Mouse (Mus musculus): ENCODE results near the gene Plekhj1. TPM values are rescaled to one million over a fixed set of nuclear protein-coding genes. Genes with fewer than 3 reads are reported as not detected.
"Not testable (repeated sequence)": the region's sequence is repeated elsewhere in the genome, so short reads cannot be mapped to it uniquely, and the experiment has no call there.

Gene Plekhj1
- polyA plus RNA-seq, 1 experiment from 2014 or later = 151 TPM

DNA sequence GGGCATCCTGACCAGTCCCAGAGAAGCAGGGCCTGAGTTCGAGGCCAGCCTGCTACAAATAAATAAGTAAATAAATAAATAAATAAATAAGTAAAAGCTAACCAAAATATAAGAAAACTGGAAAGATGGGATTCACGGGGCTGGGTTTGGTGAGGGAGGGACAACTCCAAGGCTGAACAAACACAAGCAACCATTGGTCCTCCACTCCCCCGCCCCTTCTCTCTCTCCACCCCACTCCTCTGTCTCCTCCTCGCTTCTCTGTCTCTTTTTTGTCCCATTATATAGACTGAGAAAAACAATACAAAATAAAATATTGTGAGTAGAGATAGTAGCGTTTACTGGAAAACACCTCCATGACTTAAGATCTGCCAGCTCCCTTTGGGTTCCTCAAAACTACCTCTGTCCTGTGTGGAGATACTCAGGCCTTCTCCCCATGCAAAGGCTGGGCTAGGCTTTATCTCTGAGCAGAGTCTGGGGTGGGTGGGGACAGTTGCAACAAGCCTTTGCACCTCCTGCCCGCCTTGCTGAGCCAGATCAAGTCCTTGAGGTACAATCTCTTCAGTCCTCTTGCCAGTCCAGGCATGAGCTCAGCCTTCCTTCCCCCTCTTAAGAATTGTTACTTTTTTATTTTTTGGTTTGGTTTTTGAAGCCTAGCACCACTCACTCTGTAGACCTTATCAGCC, 20.3 kb upstream of the Plekhj1 start:
- H3K9me3 ChIP-seq (ENCODE audit: control insufficient read depth, low read length) = no peaks in the 10 kb centered on the region
- ATAC-seq (ENCODE audit: low FRiP score) (no peak), DNase-seq (ENCODE audit: low spot score, missing footprints) (no peak)
- no peaks in the 10 kb centered on the region for H3K36me3 ChIP-seq (ENCODE audit: control insufficient read depth, insufficient read depth, low read length)
- no peak overlapping the region for H3K4me3 ChIP-seq (ENCODE audit: low read depth, low read length)
- no peaks in the 10 kb centered on the region for H3K27me3 ChIP-seq (ENCODE audit: control insufficient read depth, insufficient read depth, low read length)
- H3K4me2 ChIP-seq = no peak overlapping the region
- H3K27ac ChIP-seq (ENCODE audit: low read depth, low read length) = no peak overlapping the region
- no peak overlapping the region for H3K9ac ChIP-seq (ENCODE audit: low read length)
- WGBS = 60% methylated on average over 6 of the region's 6 CpGs
- no peaks in the 10 kb centered on the region for H3K4me1 ChIP-seq (ENCODE audit: control insufficient read depth, insufficient read depth, low read length)

DNA sequence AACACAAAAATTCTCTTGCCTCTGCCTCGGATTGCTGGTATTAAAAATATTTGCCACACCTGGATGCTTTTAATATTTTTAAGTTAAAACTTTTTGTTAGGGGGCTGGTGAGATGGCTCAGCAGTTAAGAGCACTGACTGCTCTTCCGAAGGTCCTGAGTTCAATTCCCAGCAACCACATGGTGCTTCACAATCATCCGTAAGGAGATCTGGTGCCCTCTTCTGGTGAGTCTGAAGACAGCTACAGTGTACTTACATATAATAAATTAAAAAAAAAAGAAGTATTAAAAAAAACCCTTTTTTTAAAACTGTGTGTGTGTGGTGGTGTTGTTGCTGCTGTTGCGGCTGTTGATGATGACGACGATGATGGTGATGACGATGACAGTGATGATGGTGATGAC, 19.5 kb upstream of the Plekhj1 start:
- H3K9ac ChIP-seq (ENCODE audit: low read length); DNase-seq (ENCODE audit: low spot score, missing footprints); H3K27ac ChIP-seq (ENCODE audit: low read depth, low read length); H3K4me1 ChIP-seq (ENCODE audit: control insufficient read depth, insufficient read depth, low read length); H3K9me3 ChIP-seq (ENCODE audit: control insufficient read depth, low read length); H3K36me3 ChIP-seq (ENCODE audit: control insufficient read depth, insufficient read depth, low read length); H3K4me2 ChIP-seq; H3K4me3 ChIP-seq (ENCODE audit: low read depth, low read length); H3K27me3 ChIP-seq (ENCODE audit: control insufficient read depth, insufficient read depth, low read length); ATAC-seq (ENCODE audit: low FRiP score): not testable (repeated sequence)
- WGBS = 83% methylated on average over 7 of the region's 7 CpGs

DNA sequence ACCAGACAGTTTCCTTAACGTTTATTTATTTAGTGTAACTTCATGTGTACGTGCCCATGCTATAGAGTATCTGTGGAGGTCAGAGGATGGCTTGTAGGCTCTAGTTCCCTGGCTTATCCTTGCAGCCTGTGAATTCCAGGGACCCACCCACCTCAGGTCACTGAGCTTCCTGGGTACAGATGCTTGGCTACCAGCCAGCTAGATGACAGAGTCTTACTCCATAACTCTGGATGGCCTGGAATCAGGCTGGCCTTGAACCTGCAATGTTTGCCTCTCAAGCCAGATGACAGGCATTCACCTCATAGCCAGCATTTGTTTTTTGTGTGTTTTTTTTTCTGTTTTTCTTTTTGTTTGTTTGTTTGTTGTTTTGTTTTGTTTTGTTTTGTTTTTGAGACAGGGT, 18.7 kb upstream of the Plekhj1 start:
- no peak for DNase-seq (ENCODE audit: low spot score, missing footprints)
- no peak overlapping the region for H3K9ac ChIP-seq (ENCODE audit: low read length)
- H3K9me3 ChIP-seq (ENCODE audit: control insufficient read depth, low read length) = no peaks in the 10 kb centered on the region
- no peaks in the 10 kb centered on the region for H3K27me3 ChIP-seq (ENCODE audit: control insufficient read depth, insufficient read depth, low read length)
- ATAC-seq (ENCODE audit: low FRiP score) = no peak
- 70% methylated on average over 2 of the region's 2 CpGs for WGBS
- no peaks in the 10 kb centered on the region for H3K36me3 ChIP-seq (ENCODE audit: control insufficient read depth, insufficient read depth, low read length)
- no peak overlapping the region for H3K4me2 ChIP-seq
- no peak overlapping the region for H3K27ac ChIP-seq (ENCODE audit: low read depth, low read length)
- no peak overlapping the region for H3K4me3 ChIP-seq (ENCODE audit: low read depth, low read length)
- no peaks in the 10 kb centered on the region for H3K4me1 ChIP-seq (ENCODE audit: control insufficient read depth, insufficient read depth, low read length)

DNA sequence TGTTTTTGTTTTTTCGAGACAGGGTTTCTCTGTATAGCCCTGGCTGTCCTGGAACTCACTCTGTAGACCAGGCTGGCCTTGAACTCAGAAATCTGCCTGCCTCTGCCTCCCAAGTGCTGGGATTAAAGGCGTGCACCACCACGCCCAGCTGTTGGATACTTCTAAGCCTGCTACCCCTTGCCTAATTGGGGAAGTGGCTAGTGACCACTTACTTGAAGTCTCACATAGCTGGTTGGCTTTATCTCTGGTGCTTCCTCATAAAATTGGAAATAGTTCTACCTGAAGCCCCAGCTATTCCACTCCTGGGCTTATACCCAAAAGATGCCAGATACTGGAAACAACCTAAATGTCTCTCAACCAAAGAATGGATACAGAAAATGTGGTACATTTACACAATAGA, 17.9 kb upstream of the Plekhj1 start:
- not testable (repeated sequence) for H3K9ac ChIP-seq (ENCODE audit: low read length); H3K36me3 ChIP-seq (ENCODE audit: control insufficient read depth, insufficient read depth, low read length); H3K9me3 ChIP-seq (ENCODE audit: control insufficient read depth, low read length); DNase-seq (ENCODE audit: low spot score, missing footprints); H3K4me1 ChIP-seq (ENCODE audit: control insufficient read depth, insufficient read depth, low read length); H3K4me2 ChIP-seq; H3K27me3 ChIP-seq (ENCODE audit: control insufficient read depth, insufficient read depth, low read length); H3K27ac ChIP-seq (ENCODE audit: low read depth, low read length); H3K4me3 ChIP-seq (ENCODE audit: low read depth, low read length); ATAC-seq (ENCODE audit: low FRiP score)
- 78% methylated on average over 3 of the region's 3 CpGs for WGBS

DNA sequence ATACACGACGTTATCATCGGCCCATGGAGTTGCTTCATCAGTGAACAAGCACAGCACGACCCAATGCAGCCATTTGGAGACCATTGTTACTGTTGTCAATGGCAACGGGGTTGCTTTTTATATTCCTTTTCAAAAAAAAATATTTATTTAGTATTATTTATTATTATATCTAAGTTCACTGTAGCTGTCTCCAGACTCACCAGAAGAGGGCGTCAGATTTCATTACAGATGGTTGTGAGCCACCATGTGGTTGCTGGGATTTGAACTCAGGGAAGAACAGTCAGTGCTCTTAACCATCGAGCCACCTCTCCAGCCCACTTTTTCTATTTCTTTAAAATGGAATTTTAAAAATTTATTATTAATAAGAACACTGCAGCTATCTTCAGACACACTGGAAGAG, 16.4 kb upstream of the Plekhj1 start:
- Histone ChIP-seq H3K4me3 (ENCODE audit: low read depth, low read length) (no peak overlapping the region), H3K4me2 (no peak overlapping the region), H3K4me1 (ENCODE audit: control insufficient read depth, insufficient read depth, low read length) (no peaks in the 10 kb centered on the region), H3K9ac (ENCODE audit: low read length) (no peak overlapping the region), H3K27ac (ENCODE audit: low read depth, low read length) (no peak overlapping the region), H3K9me3 (ENCODE audit: control insufficient read depth, low read length) (no peaks in the 10 kb centered on the region), H3K27me3 (ENCODE audit: control insufficient read depth, insufficient read depth, low read length) (peaks cover 5% of the 10 kb centered on the region; the same call in 1 of the 2 replicates), H3K36me3 (ENCODE audit: control insufficient read depth, insufficient read depth, low read length) (no peaks in the 10 kb centered on the region)
- ATAC-seq (ENCODE audit: low FRiP score) = no peak
- 73% methylated on average over 7 of the region's 7 CpGs for WGBS
- DNase-seq (ENCODE audit: low spot score, missing footprints) = no peak

DNA sequence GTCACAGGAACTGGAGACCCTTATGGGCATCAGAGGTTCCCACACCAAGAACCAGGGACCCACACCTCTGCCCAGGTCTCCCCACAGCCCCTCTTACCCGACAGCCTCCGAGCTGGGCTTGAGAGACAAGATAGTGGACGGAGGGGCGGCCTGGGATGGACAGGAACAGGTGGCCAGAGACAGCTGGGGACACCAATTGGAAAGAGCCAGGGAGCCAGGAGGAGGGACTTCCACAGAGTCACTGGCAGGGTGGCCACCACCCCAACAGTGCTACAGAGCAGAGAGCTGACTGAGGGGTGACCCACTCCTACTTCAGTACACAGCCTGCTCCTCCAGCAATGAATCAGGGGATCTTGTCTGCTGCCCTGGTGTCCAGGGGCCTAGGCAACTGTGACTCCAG, 14.9 kb upstream of the Plekhj1 start, which contains the start of gene Jsrp1:
TSS of gene Jsrp1 (minus strand) at position 133 of the 400 bp plus-strand sequence.
- no peak within 1 kb of the TSS for H3K27ac ChIP-seq (ENCODE audit: low read depth, low read length)
- peaks cover 16% of the 10 kb centered on the region for H3K27me3 ChIP-seq (ENCODE audit: control insufficient read depth, insufficient read depth, low read length)
- no peak for ATAC-seq (ENCODE audit: low FRiP score)

DNA sequence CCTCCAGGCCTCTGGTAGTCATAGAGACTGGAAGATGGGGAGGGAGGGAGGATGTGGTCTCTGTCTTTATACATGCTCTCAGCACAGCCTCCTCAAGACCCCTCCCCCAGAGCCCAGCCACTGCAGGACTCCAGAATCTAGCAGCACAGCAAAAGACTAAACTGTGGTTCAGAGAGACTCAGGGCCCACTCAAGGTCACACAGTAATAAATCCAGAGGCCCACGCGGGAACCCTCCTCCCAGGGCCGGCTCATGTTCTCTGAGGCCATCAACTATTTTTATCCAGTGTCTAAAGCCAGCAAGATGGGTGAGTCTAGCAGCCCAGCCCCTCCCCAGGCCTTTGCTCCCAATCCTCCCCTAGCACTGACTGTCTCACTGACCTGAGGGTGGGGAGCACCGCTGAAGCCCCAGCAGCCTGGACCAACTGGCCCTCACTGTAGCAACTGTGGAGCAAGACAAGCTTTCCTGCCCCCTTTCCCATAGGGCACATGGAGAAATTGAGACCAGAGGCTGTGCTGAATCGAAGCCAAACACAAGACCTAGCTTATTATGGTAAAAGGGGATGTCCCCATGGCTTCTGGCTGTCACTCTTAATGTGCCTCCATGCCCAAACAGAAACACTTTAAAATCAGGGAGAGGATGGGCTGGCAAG, 14.1 kb upstream of the Plekhj1 start:
- no peaks in the 10 kb centered on the region for H3K36me3 ChIP-seq (ENCODE audit: control insufficient read depth, insufficient read depth, low read length)
- no peak for ATAC-seq (ENCODE audit: low FRiP score)
- no peak overlapping the region for H3K4me3 ChIP-seq (ENCODE audit: low read depth, low read length)

More for the DNA sequence above, 14.9 kb upstream of the Plekhj1 start, which contains the start of gene Jsrp1:
- Histone ChIP-seq H3K4me1 (ENCODE audit: control insufficient read depth, insufficient read depth, low read length) (peaks cover 7% of the 10 kb centered on the region), H3K9me3 (ENCODE audit: control insufficient read depth, low read length) (no peaks in the 10 kb centered on the region), H3K9ac (ENCODE audit: low read length) (no peak within 1 kb of the TSS), H3K4me2 (no peak within 1 kb of the TSS), H3K4me3 (ENCODE audit: low read depth, low read length) (no peak within 1 kb of the TSS), H3K36me3 (ENCODE audit: control insufficient read depth, insufficient read depth, low read length) (no peaks in the 10 kb centered on the region)
- 79% methylated on average over 4 of the region's 4 CpGs for WGBS
- DNase-seq (ENCODE audit: low spot score, missing footprints) = no peak

DNA sequence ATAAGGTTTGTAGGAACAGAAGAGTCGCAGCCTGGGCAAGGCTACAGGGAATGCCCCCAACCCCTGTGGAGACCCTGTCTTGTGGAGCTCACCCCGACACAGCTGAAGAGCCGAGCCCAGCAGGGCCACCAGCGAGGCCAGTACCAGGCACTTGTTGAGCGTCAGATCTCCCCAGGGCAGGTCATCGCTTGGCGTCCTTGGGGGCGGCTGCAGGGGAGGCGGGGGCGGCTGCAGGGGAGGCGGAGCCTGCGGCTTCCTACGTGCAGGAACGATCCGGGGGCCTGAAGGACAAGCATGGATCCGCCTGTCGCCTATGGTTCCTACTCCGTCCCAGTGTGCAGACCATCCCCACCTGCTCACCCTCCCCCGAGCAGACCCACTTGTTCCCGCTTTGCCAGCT, 11.7 kb upstream of the Plekhj1 start:
- WGBS = 8% methylated on average over 20 of the region's 20 CpGs
- no peak overlapping the region for H3K9ac ChIP-seq (ENCODE audit: low read length)
- no peaks in the 10 kb centered on the region for H3K9me3 ChIP-seq (ENCODE audit: control insufficient read depth, low read length)
- no peaks in the 10 kb centered on the region for H3K36me3 ChIP-seq (ENCODE audit: control insufficient read depth, insufficient read depth, low read length)
- peaks cover 30% of the 10 kb centered on the region for H3K27me3 ChIP-seq (ENCODE audit: control insufficient read depth, insufficient read depth, low read length)
- H3K4me1 ChIP-seq (ENCODE audit: control insufficient read depth, insufficient read depth, low read length) = peaks cover 25% of the 10 kb centered on the region
- no peak overlapping the region for H3K4me2 ChIP-seq
- no peak for DNase-seq (ENCODE audit: low spot score, missing footprints)
- no peak overlapping the region for H3K4me3 ChIP-seq (ENCODE audit: low read depth, low read length)
- H3K27ac ChIP-seq (ENCODE audit: low read depth, low read length) = no peak overlapping the region
- no peak for ATAC-seq (ENCODE audit: low FRiP score)

More for the DNA sequence above, 14.1 kb upstream of the Plekhj1 start:
- 69% methylated on average over 5 of the region's 5 CpGs for WGBS
- H3K27me3 ChIP-seq (ENCODE audit: control insufficient read depth, insufficient read depth, low read length) = peaks cover 23% of the 10 kb centered on the region
- H3K27ac ChIP-seq (ENCODE audit: low read depth, low read length) = no peak overlapping the region
- H3K4me2 ChIP-seq = no peak overlapping the region
- H3K4me1 ChIP-seq (ENCODE audit: control insufficient read depth, insufficient read depth, low read length) = peaks cover 15% of the 10 kb centered on the region
- H3K9me3 ChIP-seq (ENCODE audit: control insufficient read depth, low read length) = no peaks in the 10 kb centered on the region
- H3K9ac ChIP-seq (ENCODE audit: low read length) = no peak overlapping the region
- DNase-seq (ENCODE audit: low spot score, missing footprints) = no peak

DNA sequence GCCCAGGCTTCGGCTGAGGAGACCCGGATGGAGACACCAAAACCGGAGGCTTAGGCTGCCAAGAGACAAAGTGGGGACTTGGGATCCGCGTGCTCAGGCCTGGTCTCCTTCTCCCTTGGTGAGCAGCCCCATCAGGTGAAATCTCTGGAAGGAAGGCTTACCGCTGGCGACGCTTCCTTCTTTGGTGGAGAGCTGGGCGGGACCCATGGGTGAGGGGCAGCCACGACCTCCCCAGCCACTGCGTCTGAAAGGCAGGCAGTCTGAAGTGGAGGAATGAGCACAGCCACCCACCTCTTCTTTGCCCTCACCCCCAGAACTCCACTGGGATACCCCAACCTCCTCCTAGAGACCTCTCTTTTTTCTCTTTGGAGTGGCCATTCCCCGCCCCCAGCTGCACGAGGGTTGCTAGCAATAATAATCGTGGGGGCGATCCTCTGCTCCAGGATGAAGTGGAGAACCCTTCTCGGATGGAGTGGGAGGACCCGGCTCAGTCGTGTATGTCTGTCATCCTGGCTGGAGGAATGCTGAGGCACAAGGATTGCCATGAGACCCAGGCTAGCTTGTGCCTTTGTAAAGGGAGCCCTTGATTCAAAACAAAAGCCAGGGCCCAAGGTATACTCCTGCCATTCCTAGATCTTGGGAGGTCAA, 10.7 kb upstream of the Plekhj1 start:
- peak overlapping the region; percentile 6; the same call in 1 of the 2 replicates for H3K4me3 ChIP-seq (ENCODE audit: low read depth, low read length)
- ATAC-seq (ENCODE audit: low FRiP score) (no peak), DNase-seq (ENCODE audit: low spot score, missing footprints) (peak; percentile 90)
- no peak overlapping the region for H3K27ac ChIP-seq (ENCODE audit: low read depth, low read length)
- H3K4me1 ChIP-seq (ENCODE audit: control insufficient read depth, insufficient read depth, low read length) = peaks cover 25% of the 10 kb centered on the region
- H3K9ac ChIP-seq (ENCODE audit: low read length) = peak overlapping the region; percentile 24; the same call in 1 of the 2 replicates
- H3K4me2 ChIP-seq = peak overlapping the region; percentile 29; the same call in 1 of the 2 replicates
- 9% methylated on average over 18 of the region's 18 CpGs for WGBS
- no peaks in the 10 kb centered on the region for H3K9me3 ChIP-seq (ENCODE audit: control insufficient read depth, low read length)
- peaks cover 6% of the 10 kb centered on the region for H3K36me3 ChIP-seq (ENCODE audit: control insufficient read depth, insufficient read depth, low read length)
- peaks cover 30% of the 10 kb centered on the region for H3K27me3 ChIP-seq (ENCODE audit: control insufficient read depth, insufficient read depth, low read length)
